Mouse (Mus musculus) liver, adult 10 weeks (tissue): ENCODE measurements around the gene Col3a1. TPM values are rescaled to one million over a fixed set of nuclear protein-coding genes. Genes with fewer than 3 reads are reported as not detected.

Experiments
- polyA plus RNA-seq: library from polyadenylated mRNA; stranded (reverse); fragments of 350-450 nt; fragmentation: Illumina TruSeq; extraction: RNeasy Lipid Tissue Mini Kit (QIAGEN cat#74804); gene quantifications from one replicate; pipeline ENCODE4 v1.2.3, GENCODE M21; 2014; ENCODE audit warnings: low read depth, low replicate concordance

Col3a1 gene
- polyA plus RNA-seq = 25.0 TPM

DNA sequence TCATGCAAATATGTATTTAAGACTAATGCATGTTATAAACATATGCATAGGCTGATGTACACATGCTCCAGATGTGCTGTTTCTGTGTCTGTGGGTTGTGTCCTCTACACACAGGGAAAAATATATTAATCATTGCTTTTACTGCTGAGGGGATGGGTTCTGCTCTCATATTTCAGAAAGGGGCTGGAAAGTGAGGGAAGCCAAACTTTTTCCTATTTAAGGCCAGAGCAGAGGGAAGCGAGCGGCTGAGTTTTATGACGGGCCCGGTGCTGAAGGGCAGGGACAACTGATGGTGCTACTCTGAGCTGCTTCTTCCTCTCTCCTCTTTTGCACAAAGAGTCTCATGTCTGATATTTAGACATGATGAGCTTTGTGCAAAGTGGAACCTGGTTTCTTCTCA lies at the start of gene Col3a1:
TSS of gene Col3a1 (plus strand) at position 151 of the 400 bp plus-strand sequence.

Other genes starting within 250 kb of the Col3a1 start
- 1.2 TPM for gene Col5a2, start 191.7 kb downstream of the Col3a1 start, polyA plus RNA-seq